Mouse (Mus musculus): ENCODE data around the gene Armc9.

The Armc9 gene

DNA sequence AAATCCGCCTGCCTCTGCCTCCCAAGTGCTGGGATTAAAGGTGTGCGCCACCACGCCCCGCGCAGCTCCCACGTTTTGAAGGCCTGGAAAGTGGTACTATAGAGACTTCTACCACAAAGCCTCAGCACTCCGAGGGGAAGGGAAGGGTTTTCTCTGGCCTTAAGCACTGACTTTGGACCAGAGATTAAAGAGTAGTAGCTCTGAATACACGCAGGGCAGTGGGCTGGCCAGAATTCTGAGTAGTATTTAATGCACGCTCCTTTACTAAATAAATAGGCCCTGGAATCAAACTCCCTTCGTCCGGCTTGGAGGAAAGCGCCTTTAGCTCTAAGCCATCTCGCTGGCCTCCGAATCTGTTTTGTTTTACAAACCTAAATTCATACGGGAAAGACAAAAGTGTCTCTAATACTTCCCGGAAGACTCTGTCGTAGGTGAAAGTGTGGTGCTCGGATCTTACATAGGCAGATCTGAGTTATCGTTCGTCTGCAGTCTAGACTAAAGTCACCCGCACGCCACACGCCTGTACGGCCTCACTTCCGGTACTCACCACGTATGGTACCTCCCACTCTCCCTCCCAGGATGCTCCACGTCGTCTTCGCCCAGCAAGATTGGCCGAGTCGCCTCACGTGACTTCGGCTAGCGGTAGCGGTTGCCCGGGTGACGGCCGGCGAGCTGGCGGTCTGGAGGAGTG lies at the start of gene Armc9:
Gene Armc9, plus strand, starts transcription at position 648 of the 691 bp plus-strand sequence.
- in situ Hi-C loops (cut with MboI; ENCODE audit: low sequenced_read_pairs), result no loop called here

DNA sequence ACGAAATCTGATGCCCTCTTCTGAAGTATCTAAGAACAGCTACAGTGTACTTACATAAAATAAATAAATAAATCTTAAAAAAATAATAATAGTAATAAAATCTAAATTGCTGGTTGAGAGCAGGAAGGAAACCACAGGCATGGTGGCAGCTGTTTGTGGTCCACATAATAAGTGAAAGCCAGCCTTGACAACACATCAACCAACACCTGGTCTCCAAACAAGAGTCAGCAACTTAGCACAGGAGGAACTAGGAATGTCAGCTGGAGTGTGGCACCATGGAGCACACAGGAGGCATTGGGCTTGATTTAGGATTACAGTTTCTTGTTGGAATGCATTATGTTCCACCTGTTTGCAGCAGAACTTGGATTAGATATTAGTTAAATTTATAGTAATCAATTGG lies 49.5 kb upstream of the Armc9 start:
- in situ Hi-C loops (cut with MboI; ENCODE audit: low sequenced_read_pairs), result no loop called here

DNA sequence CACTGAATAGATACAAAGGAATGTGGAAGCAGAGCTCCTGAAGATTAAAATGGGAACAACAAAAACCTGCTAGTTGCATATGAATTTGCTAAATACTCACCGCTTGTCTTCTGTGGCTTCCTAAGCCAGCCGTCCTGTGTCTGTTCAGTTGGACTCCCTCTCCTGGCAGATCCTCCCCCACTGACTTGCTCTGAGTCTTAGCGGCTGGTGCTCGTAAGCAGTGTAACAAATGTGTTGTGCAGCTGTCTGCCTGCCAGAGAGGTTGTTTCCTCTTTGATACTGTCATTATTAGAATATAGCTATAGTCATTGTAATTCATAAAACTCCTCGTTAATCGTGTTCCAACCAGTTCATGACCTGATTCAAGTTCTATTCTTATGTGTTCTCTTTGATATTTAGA lies 42.8 kb upstream of the Armc9 start, which contains the start of gene Htr2b:
Gene Htr2b, minus strand, starts transcription at position 192 of the 400 bp plus-strand sequence.
- in situ Hi-C loops (cut with MboI; ENCODE audit: low sequenced_read_pairs), result no loop called here

DNA sequence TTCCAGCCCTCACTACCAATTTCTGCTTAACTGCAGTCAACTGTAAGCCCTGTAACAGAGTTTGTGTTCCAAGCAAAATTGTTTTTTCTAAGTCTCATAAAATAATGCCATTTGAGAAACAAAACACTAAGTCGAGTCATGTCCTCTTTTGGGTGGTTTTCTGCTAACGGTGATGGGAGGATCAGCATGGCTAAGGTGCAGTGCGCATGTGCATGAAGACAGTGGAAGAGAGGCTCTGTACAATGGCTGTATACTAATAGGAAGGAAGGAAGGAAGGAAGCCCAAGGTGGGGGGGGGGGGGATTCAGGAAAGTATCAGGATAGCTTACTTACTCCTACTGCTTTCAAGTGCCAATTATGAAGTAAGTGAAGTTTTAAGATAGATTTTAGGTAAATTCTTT lies 40.4 kb upstream of the Armc9 start:
- in situ Hi-C loops (cut with MboI; ENCODE audit: low sequenced_read_pairs), result no loop called here

DNA sequence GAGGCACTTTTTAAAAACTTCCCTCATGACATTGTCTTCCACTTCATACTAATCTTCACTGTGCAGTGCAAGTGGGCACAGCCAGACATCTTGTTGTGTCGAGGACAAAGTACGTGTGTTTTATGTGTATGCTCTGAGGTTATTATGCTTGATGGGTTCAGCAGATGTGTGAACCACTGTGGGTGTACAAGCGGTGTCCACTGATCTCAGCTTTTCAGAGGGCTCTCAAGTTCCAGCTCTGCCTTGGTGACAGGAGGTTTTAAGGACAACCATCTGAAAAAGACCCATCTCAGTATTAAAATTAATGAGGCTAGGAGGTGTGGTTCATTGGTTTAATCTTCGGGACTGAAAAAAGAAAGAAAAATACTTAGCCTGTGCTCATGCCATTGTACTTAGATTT lies 35.0 kb upstream of the Armc9 start:
- in situ Hi-C loops (cut with MboI; ENCODE audit: low sequenced_read_pairs), result no loop called here

DNA sequence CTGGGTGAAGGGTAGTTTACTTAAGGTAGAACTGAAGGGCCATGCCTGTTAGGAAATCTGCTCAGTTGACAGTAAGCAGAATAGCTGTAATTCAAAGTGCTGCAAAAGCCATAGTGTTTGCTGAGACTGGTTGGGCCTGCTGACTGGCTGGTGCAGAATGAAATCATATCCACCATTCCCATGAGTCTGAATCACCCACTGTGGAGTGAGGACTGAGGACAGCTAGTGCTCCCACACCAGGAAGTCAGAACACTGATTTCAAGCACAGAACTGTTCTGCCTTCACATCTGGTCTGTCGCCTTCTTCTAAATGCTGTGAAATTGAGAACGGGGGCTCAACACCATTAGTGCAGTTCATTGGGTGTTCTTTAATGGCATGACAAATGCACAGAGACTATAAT lies 28.5 kb upstream of the Armc9 start:
- in situ Hi-C loops (cut with MboI; ENCODE audit: low sequenced_read_pairs), result no loop called here

DNA sequence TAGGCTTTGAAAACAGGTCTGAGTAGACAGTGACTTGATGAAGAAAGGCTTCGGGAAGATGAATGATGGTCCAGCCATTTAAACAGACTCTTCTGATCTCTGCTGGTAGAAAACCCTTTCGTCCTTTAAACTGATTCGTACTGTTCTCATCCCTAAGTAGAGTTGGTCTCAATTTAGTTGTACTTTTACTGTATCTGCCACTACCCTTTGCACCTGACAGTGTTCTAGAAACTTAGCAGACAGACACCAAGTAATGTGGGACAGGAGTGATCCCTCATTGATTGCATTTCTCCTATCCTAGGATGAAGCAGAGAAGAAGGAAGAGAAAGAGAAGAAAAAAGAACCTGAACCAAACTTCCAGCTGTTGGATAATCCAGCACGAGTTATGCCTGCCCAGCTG lies 21.2 kb upstream of the Armc9 start, which contains the start of gene Gm21972:
Gene Gm21972, plus strand, starts transcription at position 301 of the 400 bp plus-strand sequence.
- in situ Hi-C loops (cut with MboI; ENCODE audit: low sequenced_read_pairs), result no loop called here

DNA sequence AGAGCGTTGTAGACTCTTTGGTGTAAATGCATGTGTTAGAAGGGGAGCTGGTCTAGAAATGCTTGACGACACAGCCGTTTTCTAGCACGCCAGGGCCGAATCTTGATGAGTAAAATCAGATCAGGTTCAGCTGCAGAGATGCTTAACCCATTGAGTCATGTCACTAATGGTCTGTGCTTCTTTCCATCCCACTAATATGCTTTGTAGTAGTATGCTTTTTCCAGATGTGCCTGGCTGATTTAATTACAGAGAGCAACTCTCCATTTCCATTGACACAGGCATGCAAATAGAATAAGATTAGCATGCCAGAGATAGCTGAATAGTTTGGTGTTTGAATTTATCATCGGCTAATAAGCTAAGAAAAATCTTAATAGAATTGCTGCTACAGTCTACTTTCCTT lies 19.3 kb upstream of the Armc9 start:
- in situ Hi-C loops (cut with MboI; ENCODE audit: low sequenced_read_pairs), result no loop called here

DNA sequence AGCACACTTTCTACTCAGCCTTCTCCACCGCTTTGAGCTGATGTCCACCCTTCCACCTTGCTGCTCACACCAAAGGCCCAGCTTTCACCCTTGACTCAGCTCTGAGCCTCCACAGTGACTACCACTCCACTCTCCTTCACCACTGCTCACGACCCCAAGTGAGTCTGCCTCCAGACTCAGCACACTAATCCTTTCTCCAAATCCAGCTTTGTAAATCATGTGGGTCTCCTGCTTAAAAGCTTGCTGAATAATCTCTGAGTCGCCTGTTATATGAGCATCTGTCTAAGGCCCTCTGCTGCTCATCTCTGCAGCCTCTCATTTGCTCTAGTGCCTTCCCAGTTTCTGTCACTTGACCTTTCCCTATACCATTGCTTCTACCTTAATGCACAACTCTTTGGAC lies 13.5 kb upstream of the Armc9 start:
- in situ Hi-C loops (cut with MboI; ENCODE audit: low sequenced_read_pairs), result no loop called here

DNA sequence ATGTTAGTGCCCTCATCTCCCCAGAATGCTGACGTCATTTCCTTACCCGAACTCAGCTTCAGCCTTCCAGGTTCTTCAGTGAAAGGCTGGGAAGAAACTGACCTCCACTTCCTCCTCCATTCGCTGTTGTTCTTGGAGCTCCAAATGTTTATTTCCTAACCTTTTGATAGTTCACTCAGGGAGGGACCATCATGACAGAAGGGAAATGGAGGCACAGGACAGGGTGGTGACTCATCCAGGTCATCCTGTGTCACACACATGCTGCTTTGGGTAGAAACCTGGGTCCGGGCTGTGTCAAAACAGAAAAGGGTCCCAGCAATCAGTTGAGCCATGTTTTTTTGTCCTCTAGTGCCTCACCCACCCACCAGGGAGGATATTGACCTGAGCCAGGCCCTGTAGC lies 11.4 kb upstream of the Armc9 start:
- in situ Hi-C loops (cut with MboI; ENCODE audit: low sequenced_read_pairs), result no loop called here

DNA sequence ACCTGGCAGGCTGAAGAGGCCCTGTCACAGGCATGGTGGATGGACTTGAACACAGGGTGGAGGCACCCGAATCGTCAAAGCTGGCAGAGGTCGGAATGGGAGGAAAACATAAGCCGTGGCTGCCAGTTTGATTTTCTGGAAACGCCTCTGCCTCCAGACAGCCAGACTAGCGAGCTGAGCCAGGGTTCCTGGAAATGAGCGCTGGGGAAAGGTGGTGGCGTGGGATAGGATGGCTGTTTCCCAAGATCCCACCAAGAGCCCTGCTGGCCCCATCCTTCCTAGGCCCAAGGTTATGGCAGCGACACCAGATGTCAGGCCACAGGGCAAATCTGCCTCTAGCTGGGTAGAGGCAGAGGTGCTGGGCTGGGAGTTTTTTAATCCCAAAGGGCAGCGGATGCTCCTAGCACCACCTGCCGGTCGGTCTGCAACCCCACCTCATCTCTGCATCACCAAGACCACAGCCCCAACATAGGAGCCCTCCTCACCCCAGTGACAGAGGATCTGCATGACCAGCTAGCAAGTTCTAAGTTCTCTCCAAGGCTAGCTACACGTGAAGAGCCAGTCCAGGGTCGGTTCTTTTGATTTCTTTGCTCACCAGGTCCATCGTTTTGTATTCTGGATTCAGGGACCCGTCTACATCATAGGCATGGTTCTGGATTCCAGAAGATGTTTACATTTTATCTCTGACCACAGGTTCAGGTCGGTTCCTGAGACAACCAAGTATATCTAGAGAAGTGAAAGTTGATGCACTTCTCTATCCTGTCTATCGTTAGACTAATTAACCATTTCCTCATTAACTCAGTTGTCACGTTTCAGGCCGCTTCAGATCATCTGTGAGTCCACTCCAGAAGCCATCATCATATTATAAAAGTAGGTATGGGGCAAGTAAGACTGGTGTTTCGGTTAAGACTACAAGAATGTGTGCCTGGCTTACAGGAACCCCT lies 10.3 kb upstream of the Armc9 start:
- in situ Hi-C loops (cut with MboI; ENCODE audit: low sequenced_read_pairs), result no loop called here

DNA sequence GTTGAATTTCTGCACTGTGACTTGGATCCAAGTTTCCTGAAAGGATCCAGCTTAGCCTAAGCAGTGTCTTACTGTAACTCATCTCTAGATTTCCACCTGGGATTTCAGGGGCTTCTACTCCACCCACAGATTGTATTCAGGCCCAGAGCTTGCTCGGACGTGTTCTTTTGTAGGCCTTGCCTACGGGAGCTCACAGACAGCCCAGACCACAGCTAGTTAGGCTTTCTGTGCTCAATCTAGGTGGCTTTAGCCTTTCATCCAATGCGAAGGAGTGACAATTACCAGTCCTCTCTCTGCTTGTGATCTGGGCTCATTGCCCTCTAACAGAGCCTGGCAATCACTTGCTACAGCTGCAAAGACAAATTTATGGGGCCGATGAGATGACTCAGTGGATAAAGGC lies 8.3 kb upstream of the Armc9 start:
- in situ Hi-C loops (cut with MboI; ENCODE audit: low sequenced_read_pairs), result no loop called here

DNA sequence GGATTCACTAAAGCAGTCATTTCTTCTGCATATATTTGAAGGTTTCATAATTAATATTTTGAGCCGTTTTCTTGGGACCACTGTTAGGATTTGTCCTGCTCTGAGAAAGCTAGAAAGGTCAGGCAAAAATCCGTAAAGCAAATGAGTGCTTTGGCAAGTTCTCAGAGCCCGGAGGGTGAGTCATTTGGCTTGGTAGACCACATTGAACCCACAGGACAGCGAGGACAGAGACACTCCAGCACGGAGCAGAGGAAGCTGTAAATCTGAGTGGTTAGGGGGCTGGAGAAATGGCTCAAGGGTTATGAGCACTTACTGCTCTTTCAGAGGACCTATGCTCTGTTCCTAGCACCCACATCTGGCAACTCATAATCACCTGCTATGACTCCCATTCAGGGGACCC lies 7.0 kb upstream of the Armc9 start:
- in situ Hi-C loops (cut with MboI; ENCODE audit: low sequenced_read_pairs), result no loop called here

DNA sequence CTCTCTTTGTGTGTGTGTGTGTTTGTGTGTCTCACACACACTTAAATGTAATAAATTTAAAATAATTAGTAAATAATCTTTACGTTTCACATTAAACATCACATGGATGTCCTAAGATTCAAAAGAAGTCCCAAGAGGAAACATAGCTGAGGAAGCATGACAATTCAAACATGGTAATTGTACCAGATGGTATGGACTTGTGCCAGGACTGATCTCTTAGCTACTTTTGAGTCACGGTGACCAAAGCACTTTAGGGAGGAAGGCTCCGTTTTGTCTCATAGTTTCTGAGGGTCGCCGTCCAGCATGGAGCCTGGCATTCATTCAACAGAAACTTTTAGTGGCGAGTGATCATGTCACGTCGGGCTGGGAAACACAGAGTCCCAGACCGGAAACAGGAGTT lies 6.4 kb upstream of the Armc9 start:
- in situ Hi-C loops (cut with MboI; ENCODE audit: low sequenced_read_pairs), result no loop called here

DNA sequence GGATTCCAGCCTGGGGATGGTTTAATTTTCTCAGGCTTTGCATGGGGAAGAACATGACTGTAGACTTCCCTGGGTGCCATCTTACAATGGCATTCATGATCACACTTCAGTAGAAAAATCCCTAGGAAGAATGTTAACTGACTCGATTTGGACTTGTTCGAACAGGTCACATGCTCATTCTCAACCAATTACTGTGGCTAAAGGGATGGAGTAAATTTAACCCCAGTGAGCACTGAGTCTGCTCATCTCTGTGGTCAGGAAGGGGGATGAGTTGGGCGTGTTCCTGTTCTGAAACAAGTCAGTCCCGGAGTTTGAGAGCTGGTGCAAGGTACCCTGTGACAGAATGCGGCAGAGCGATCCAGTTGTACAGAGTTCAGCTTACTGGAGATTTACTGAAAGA lies 3.7 kb upstream of the Armc9 start:
- in situ Hi-C loops (cut with MboI; ENCODE audit: low sequenced_read_pairs), result no loop called here

DNA sequence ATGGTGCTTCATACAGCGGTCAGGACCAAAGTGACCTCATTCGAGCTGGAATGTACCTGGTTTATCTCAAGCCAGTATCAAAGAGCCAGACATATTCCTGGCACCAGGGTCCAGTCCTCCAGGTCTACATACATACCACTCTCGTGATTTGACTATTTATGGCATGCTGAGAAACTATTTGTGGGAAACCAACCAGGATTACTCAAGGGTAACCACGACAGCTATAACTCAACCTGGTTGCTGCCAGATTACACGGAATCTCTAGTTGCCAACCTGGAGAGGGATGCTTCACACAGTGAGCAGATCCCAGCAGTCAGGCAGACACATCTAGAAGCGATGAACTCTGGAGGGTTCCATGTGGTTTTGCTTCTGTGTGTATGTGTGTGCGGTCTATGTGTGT lies 3.2 kb upstream of the Armc9 start:
- in situ Hi-C loops (cut with MboI; ENCODE audit: low sequenced_read_pairs), result no loop called here

DNA sequence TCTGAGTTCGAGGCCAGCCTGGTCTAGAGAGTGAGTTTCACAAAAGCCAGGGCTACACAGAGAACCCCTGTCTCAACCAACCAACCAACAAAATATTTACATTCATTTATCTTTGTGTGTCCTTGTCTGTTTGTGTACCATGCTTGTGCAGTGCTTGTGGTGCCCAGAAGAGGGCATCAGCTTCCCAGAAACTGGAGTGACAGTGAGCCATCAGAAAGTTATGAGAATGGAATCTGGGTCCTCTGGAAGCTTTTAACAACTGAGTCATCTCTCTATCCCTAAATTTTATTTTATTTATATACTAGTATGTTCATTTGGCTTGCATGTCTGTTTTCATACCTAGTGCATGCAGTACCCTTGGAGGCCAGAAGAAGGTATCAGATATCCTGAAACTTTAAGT lies 2.0 kb upstream of the Armc9 start:
- in situ Hi-C loops (cut with MboI; ENCODE audit: low sequenced_read_pairs), result no loop called here

DNA sequence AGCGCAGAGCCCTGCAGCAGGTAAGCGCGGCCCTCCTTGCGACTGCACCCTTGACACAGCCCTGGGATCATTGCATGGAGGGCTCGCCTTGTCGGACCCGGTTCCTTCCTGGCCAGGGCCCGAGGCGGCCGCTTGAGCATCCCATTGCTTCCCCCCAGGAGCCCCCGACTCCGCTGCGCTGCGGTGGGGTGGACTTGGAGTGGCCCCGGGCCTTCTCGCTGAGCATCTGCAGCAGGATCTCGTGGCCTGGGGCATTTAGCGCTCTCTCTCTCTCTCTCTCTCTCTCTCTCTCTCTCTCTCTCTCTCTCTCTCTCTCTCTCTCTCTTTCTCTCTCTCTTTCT lies 214 bp downstream of the Armc9 start:
- in situ Hi-C loops (cut with MboI; ENCODE audit: low sequenced_read_pairs), result no loop called here

DNA sequence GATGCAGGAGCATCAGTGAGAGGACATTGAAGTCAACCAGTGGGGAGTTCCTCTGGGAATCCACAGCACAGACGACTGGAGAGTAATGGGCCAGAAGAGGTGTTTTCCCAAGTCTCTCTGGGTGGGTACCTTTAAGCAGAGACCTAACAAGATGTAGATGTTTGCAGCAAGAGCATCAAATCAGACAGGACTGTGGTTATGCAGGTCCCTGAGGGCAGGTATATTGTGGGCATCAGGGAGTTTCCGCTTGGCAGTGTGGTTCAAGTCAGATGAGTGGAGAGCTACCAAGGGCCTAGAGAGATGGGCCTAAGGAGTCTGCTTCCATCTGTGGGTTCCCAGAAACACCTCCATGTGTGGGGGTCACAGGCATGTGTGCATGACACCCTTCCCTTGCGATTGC lies 1.5 kb downstream of the Armc9 start:
- in situ Hi-C loops (cut with MboI; ENCODE audit: low sequenced_read_pairs), result no loop called here

DNA sequence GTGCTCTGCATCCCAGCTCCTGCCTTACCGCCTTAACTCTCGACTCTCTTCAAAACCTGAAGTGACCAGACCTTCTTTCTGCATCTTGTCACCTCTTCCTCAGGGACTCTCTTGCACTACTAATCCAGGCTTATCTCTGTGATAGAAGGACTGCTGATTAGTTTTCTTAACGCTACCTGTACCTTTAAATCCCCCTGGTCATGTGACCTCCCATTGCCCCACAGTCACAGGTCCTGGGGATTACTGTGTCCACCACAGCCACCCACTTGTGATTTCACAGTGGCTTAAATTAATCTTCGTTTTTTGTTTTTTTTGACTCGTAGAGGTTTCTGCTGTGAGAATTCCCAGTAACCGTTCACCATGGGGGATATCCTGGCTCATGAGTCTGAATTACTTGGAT lies 2.0 kb downstream of the Armc9 start:
- in situ Hi-C loops (cut with MboI; ENCODE audit: low sequenced_read_pairs), result no loop called here

DNA sequence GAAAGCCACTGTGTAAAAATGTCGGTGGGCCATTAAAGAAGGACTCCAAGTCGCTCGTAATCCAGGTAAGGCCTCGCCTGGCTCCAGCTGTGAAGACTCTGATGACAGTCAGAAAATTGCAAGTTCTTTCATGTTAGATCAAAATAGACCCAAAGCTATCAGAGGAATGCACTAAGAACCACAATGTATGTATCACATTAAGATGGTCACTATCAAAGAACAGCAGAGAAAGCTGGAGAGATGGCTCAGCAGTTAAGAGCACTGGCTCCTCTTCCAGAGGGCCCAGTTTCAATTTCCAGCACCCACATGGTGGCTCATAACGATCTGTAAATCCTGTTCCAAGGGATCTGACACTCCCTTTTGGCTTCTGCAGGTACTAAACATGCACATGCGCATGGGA lies 5.5 kb downstream of the Armc9 start:
- in situ Hi-C loops (cut with MboI; ENCODE audit: low sequenced_read_pairs), result no loop called here

DNA sequence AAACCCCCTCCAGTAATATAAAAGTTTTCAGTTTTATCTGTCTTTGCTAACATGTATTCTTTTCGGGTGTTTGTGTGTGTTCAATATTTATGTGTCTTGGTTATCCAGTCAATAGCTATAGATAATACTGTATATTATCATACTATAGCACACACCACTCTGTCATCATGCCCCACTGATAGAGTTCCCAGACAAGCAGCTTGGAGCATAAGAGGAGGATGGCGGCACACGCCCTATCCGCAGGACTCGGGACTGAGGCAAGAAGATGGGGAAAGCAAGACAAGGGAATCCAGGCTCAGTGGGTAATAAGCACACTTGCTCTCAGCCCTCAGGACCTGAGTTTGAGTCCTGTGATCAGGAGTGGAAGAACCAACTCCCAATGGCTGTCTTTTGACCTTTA lies 5.9 kb downstream of the Armc9 start:
- in situ Hi-C loops (cut with MboI; ENCODE audit: low sequenced_read_pairs), result no loop called here
